Mouse (Mus musculus) heart, postnatal 0 days (tissue): Measurements from ENCODE around the gene Oprl1.

Experiments used
- CTCF ChIP-seq: IDR thresholded peaks from 2 replicates; pipeline ENCODE4 v1.5.1; 2016; ENCODE audit warnings: antibody characterized with exemption, control low read depth, low read depth
- EP300 ChIP-seq: IDR thresholded peaks from 2 replicates; pipeline ENCODE4 v1.6.1; 2016; ENCODE audit warnings: antibody characterized with exemption, low read depth

GRCm38 (mm10) chr2:181766672-181767557 is 52.1 kb downstream of the Oprl1 start:
- TF ChIP-seq EP300 (no peak), CTCF (no peak)
